Comparison of ENCODE assay signal across 8 mouse cellular contexts in genomic region chr8:48842991-48843930, GRCm38 (mm10). TPM values are rescaled to one million over a fixed set of nuclear protein-coding genes. Genes with fewer than 3 reads are reported as not detected.
DNase-seq lines count a peak whose midpoint lies in the region; ATAC-seq and TF ChIP-seq lines count a peak whose summit lies in the region.

No protein-coding gene starts in this region.

- H3K4me1 ChIP-seq in E14TG2a.4 (replicated peaks; ENCODE audit: low read depth, low read length) = peaks cover 23% of the 10 kb centered on the region
- H3K4me1 ChIP-seq in forebrain, embryonic 16.5 days (replicated peaks; ENCODE audit: control insufficient read depth, insufficient read depth, low read length) = peaks cover 19% of the 10 kb centered on the region
- peaks cover 46% of the 10 kb centered on the region for H3K4me1 ChIP-seq in hindbrain, embryonic 10.5 days (replicated peaks)
- H3K4me1 ChIP-seq in midbrain, embryonic 10.5 days = peaks cover 81% of the 10 kb centered on the region
- H3K4me1 ChIP-seq in small intestine, adult 2 months (ENCODE audit: control insufficient read depth, insufficient read depth, insufficient read length, low read length) = no peaks in the 10 kb centered on the region

- TF ChIP-seq CTCF in E14TG2a.4 (conservative IDR thresholded peaks at IDR 0.05; ENCODE audit: low read length) = no peak
- TF ChIP-seq CTCF in small intestine, adult 2 months (IDR thresholded peaks at IDR 0.05; ENCODE audit: extremely low read depth, insufficient read length, insufficient replicate concordance, low read depth, low read length) = no peak

- no peaks in the 10 kb centered on the region for H3K36me3 ChIP-seq in E14TG2a.4 (ENCODE audit: insufficient read depth, low read length)
- H3K36me3 ChIP-seq in forebrain, embryonic 16.5 days (ENCODE audit: control insufficient read depth, insufficient read depth) = no peaks in the 10 kb centered on the region
- H3K36me3 ChIP-seq in hindbrain, embryonic 10.5 days = no peaks in the 10 kb centered on the region
- H3K36me3 ChIP-seq in midbrain, embryonic 10.5 days = no peaks in the 10 kb centered on the region
- H3K36me3 ChIP-seq in small intestine, adult 2 months (ENCODE audit: control insufficient read depth, insufficient read depth, low read length) = no peaks in the 10 kb centered on the region

- H3K4me3 ChIP-seq in E14TG2a.4 (replicated peaks; ENCODE audit: low read length) = peak overlapping the region; percentile 91
- peak overlapping the region; percentile 87 for H3K4me3 ChIP-seq in forebrain, embryonic 16.5 days (replicated peaks; ENCODE audit: low read length)
- peak overlapping the region; percentile 88 for H3K4me3 ChIP-seq in hindbrain, embryonic 10.5 days
- H3K4me3 ChIP-seq in midbrain, embryonic 10.5 days = peak overlapping the region; percentile 87
- peak overlapping the region; percentile 70 for H3K4me3 ChIP-seq in small intestine, adult 2 months (ENCODE audit: low read depth, low read length)

- H3K27ac ChIP-seq in forebrain, embryonic 16.5 days (ENCODE audit: low read length) = peak overlapping the region; percentile 14; the same call in 1 of the 2 replicates
- H3K27ac ChIP-seq in hindbrain, embryonic 10.5 days = peak overlapping the region; percentile 95
- peak overlapping the region; percentile 93 for H3K27ac ChIP-seq in midbrain, embryonic 10.5 days (replicated peaks)
- peak overlapping the region; percentile 21; the same call in 1 of the 2 replicates for H3K27ac ChIP-seq in small intestine, adult 2 months (ENCODE audit: insufficient read depth, low read depth, low read length)

- ATAC-seq in forebrain, embryonic 16.5 days = peak; percentile 85

- H3K27me3 ChIP-seq in E14TG2a.4 (ENCODE audit: insufficient read depth, low read length) = peaks cover 62% of the 10 kb centered on the region
- H3K27me3 ChIP-seq in forebrain, embryonic 16.5 days (replicated peaks; ENCODE audit: control insufficient read depth, insufficient read depth, low read length) = peaks cover 26% of the 10 kb centered on the region
- H3K27me3 ChIP-seq in hindbrain, embryonic 10.5 days (ENCODE audit: insufficient read depth, poor library complexity, severe bottlenecking) = peaks cover 43% of the 10 kb centered on the region
- H3K27me3 ChIP-seq in midbrain, embryonic 10.5 days (ENCODE audit: low read depth, poor library complexity, severe bottlenecking) = peaks cover 53% of the 10 kb centered on the region
- peaks cover 14% of the 10 kb centered on the region for H3K27me3 ChIP-seq in small intestine, adult 2 months (ENCODE audit: control insufficient read depth, insufficient read depth, low read length)

- under 1% methylated on average over 46 of the region's 93 CpGs for WGBS in forebrain, embryonic 16.5 days
- WGBS in hindbrain, embryonic 10.5 days = under 1% methylated on average over 92 of the region's 93 CpGs
- WGBS in midbrain, embryonic 10.5 days = under 1% methylated on average over 61 of the region's 93 CpGs
- under 1% methylated on average over 61 of the region's 93 CpGs for WGBS in small intestine, adult 2 months

- TF ChIP-seq POLR2A in small intestine, adult 2 months (IDR thresholded peaks at IDR 0.05; ENCODE audit: low read depth, low read length) = no peak; the same call in 1 of the 2 replicates

- DNase-seq in adrenal gland, adult 2 months = peak; percentile 42
- peak; percentile 78 for DNase-seq in hindbrain, embryonic 10.5 days (ENCODE audit: low spot score)
- DNase-seq in left cerebral cortex, adult 8-10 months (ENCODE audit: low spot score in 2 of 2) = peak; percentile 30 to 53
- DNase-seq in midbrain, embryonic 10.5 days (ENCODE audit: low spot score) = peak; percentile 82
- no peak for DNase-seq in thymus, adult 18-20 months

- peak overlapping the region; percentile 68 for H3K4me2 ChIP-seq in forebrain, embryonic 16.5 days (ENCODE audit: low read length)

- H3K9me3 ChIP-seq in E14TG2a.4 (ENCODE audit: low read length) = peaks cover 22% of the 10 kb centered on the region
- H3K9me3 ChIP-seq in forebrain, embryonic 16.5 days (ENCODE audit: control insufficient read depth, low read length) = no peaks in the 10 kb centered on the region
- H3K9me3 ChIP-seq in hindbrain, embryonic 10.5 days = no peaks in the 10 kb centered on the region
- no peaks in the 10 kb centered on the region for H3K9me3 ChIP-seq in midbrain, embryonic 10.5 days (replicated peaks)

- peak overlapping the region; percentile 74 for H3K9ac ChIP-seq in forebrain, embryonic 16.5 days (replicated peaks; ENCODE audit: low read depth, low read length)

RNA-seq across cellular contexts. Expression of gene Tenm3, which starts 0.5 kb away (rescaled TPM):
- 10 to 100 TPM in 1 of 2 experiments, 1 to 10 TPM in 1; 4.6 to 25.5 TPM for total RNA-seq in adrenal gland, adult 2 months (2021)
- polyA plus RNA-seq in adrenal gland, adult 2 months (2012; rRNA removed) = 6.7 and 11.6 TPM in 2 replicates
- polyA plus RNA-seq in forebrain, embryonic 16.5 days (2015; fragmentation: Nextera tagmentation; extraction: Ambion mirVana) = 23.8 and 24.8 TPM in 2 replicates
- 31.6 and 37.7 TPM in 2 replicates for polyA plus RNA-seq in hindbrain, embryonic 10.5 days (2016; fragmentation: Nextera tagmentation; extraction: Ambion mirVana)
- total RNA-seq in left cerebral cortex, adult 8-10 months (2022) = 10 to 100 TPM; 71.0 to 86.4 (median 79.6) TPM
- polyA plus RNA-seq in midbrain, embryonic 10.5 days (2016; fragmentation: Nextera tagmentation; extraction: Ambion mirVana) = 33.6 and 38.5 TPM in 2 replicates
- 1.3 and 1.6 TPM in 2 replicates for polyA plus RNA-seq in small intestine, adult 2 months (2012; rRNA removed)

Comparison
In these comparisons a context has a peak if more than half of its experiments do, and no peak if none do; other contexts are left out.
1. DNase-seq: peak in adrenal gland, adult 2 months (single experiment), hindbrain, embryonic 10.5 days (single experiment), left cerebral cortex, adult 8-10 months (2 of 2) and midbrain, embryonic 10.5 days (single experiment); none in thymus, adult 18-20 months (0 of 2).
2. H3K27ac ChIP-seq: peak in every context shown above with its lines; median percentile 95 in hindbrain, embryonic 10.5 days; 93 in midbrain, embryonic 10.5 days; 21 in small intestine, adult 2 months; 14 in forebrain, embryonic 16.5 days.
3. Peak in every context shown above with its lines, with median percentiles within 50 percentile points of each other: H3K4me3 ChIP-seq.